Mouse (Mus musculus) kidney, adult 9 months (tissue): ENCODE results near the gene Map3k9.

Experiments used
- DNase-seq: peaks from one replicate; pipeline ENCODE4 v3.0.0; 2022

Map3k9 gene

DNA sequence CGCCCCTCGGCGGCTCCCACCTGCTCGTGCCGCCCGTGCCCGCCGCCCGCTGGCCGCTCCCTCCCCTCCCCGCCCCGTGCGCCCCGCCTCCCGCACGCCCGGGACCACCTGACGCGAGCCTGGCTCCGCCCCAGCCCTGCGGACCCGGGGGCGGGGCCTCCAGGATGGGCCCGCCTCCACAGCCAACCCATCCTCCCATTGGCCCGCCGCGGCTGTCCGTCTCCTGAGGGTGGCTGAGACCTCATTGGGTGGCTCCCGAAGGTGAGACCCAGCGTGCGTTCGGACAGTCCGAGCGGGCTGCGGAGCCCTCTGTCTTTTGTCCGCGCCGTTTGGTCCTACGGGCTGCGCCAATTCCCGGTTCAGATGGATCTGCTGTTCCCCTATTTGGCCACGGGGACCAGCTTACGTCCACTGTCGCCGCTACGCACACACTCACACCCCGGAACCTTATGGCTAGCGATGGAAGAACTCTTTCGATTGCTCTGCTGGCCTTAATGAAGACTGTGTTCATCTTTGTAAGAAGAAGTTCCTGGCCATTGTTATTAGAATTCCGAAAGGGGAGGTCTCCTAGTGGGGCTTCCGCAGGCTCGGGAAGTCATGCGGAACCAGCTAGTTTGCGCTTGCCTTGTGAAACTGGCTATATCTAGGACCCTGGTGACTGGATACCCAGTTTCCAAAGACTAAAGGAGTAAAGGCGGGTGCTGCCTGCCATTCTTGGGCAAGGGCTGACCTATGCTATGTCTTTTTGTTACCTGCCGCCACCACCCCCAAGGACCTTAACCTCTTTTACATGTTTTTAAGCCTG is at the start of gene Map3k9:
Map3k9 (minus strand) TSS at position 71 of the 805 bp plus-strand sequence.
- DNase-seq, result peak; percentile 97

DNA sequence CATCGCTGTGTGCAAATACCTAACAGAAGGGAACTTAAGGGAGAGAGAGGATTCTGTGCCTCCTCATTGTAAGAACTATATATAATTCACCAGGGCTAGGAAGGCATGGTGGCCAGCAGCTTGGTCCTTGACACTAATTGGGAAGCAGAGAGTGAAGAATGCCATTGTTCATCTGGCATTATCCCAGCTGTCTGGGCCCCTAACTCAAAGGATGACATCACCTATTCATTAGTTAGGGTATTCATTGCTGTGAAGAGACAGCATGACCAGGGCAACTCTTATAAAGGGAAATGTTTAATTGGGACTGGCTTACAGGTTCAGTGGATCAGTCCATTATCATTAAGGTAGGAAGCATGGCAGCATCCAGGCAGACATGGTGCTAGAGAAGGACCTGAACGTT is 47.4 kb upstream of the Map3k9 start:
- no peak for DNase-seq

DNA sequence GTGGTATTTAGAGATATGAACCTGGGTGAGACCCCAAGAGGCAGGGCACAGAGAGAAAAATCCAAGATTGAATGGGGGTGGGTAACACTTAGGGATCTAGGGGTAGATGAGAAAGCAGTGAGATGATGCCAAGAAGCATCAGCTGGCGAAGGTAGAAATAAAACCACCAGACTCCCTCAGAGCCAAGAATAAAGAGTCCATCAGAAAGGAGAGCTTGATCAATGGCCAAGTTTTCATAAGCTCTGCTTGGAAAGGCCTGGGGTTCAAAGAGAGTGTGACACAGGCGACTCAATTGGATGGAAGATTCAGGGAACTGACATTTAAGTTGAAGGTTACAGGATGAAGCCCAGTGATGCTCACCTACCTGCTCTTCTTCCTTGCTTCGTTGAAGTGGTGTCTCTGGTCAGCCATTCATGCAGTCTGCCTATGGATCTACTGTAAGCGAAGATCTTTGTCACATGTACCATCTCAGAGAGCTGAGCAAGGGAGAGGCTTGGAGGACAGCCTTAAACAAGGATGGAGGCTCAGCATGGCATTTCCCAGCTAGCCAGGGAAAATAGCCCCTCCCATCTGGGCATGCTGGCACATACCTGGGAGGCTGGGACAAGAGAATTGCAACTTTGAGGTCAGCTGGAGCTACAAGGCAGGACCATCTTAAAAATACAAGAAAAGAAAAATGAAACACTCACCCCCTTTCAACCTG is 42.0 kb upstream of the Map3k9 start:
- no peak for DNase-seq

DNA sequence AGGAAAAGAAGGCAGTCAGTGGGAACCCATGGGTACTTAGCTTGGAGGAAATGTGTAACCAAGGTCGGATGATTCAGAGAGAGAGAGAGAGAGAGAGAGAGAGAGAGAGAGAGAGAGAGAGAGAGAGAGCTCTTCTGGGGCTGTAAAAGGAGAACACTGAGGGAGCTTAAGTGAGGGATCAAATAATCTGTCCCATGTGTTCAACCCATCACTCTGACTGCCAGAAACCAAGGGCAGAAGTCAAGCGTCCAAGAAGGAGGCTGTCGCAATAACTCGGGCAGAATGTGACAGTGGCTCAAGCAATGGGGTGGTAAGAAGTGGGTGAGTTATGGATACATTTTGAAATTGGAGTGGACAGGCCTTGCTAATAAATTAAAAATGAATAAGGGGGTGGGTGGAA is 41.2 kb upstream of the Map3k9 start:
- no peak for DNase-seq

DNA sequence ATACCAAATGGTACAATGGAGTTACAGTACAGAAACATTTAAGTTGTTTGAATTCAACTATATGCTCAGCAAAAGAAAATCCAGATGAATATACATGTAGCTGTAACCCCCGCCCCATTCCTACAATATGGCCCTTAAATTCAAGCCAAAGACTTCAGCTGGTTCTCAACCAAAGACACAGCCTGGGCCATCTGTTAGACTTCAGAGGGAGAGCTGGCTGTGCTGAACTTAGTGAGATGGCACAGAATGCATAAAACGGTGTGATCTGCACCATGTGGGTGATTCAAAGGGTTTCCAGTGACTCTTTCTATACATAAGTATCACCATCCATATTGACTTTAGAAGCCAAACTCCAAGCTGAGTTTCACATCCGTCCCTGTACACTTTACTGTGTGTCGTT is 39.7 kb upstream of the Map3k9 start:
- DNase-seq, result no peak

DNA sequence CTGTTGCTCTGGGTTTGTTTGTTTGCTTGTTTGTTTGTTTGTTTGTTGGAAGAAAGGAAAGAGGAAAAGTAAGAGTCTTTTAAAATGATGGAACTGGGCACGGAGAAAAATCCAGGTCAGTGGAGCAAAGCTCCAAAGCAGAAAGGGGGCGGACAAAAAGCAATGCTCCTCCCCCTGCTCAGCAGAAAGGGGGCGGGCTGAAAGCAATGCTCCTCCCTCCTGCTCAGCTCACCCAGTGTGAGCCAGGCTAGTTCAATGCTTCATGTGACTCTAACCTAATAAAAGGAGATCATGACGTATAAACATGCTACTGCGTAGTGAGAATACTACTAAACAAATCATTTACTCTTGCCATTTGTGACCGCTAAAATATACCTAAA is 36.1 kb upstream of the Map3k9 start:
- peak; percentile 6 for DNase-seq

DNA sequence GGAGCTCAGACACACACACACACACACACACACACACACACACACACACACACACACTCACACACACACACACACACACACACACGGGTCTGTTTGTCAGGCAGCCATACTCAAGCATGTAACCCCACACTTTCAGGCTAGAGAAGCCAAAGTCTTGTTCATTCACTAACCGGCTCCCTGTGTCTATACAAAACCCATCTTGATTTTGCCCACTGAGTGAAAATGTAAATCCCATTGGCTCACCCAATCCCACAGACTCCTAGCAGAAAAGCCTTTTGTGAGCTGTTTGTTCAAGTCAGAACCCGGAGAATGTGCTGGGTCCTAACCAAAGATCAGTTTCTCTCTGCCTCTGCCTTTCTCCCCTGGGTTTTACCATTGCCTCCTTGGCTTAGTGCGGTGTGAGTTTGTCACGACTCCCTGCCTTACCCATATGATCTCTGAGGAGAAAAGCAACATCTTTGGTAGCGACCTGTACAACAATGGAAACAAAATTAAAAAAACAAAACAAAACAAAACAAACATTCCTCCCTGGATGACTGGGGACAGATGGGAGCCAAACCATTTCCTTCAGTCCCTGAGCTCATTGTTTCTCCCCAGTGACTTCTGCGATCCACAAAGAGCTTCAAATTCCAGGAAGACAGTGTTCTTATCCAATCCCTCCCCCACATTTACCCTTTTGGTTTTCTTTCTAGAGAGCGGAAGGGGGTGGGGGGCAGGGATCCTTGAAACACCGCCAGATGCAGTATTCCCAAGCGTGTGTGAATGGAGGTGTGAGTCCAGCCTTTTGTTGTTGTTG is 35.6 kb upstream of the Map3k9 start:
- DNase-seq, result peak; percentile 27

DNA sequence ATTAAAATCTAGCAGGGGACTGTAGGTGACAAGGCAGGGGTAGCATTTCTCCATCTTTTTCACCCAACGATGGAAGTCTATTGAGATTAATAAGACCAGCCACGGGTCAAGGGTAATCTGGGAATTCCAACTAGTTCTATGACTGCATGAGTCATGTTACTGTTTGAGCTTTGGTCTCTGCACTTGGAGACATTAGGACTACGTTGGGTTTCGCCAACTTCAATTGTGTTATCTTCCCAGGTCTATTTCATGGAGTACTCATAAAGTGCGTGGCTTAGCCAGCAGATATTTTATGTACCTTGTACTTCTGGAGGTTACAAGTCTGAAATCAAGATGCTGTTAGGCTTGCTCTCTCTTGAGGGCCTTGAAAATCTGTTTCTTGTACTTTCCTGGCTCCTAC is 33.8 kb upstream of the Map3k9 start:
- no peak for DNase-seq

DNA sequence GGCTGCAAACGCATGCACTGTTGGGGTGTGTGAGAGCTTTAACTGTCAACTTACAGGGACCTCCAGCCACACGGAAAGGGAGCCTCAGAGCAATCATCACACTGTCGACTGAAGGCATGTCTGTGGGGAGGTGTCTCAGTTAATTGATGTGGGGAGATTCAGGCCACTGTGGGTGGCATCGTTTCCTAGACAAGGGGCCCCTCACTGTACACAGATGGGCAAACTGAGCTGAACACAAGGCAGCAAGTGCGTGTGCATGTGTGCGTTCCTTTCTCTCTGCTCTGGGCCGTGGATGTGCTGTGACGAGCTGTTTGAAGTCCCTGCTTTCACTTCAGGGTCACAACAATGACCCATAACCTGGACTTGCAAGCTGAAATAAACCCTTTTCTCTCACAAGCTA is 29.4 kb upstream of the Map3k9 start:
- DNase-seq, result no peak

DNA sequence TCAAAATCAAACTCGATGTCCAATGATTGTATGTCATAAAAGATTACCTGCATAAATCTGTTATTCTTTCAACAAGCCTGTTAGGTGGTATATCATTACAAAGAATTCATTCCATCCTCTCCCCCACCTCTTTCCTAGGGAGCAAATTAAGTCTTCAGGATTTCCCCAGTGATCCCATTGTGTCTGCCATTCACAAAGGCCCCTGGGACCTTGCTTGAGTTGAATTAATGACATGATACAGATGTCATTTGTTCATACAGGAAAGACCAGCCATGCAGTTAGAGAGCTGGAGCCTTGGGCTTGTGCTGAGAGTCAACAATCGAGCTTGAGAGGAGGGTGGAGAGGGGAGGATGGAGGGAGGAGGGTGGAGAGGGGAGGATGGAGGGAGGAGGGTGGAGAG is 27.6 kb upstream of the Map3k9 start:
- DNase-seq, result no peak

DNA sequence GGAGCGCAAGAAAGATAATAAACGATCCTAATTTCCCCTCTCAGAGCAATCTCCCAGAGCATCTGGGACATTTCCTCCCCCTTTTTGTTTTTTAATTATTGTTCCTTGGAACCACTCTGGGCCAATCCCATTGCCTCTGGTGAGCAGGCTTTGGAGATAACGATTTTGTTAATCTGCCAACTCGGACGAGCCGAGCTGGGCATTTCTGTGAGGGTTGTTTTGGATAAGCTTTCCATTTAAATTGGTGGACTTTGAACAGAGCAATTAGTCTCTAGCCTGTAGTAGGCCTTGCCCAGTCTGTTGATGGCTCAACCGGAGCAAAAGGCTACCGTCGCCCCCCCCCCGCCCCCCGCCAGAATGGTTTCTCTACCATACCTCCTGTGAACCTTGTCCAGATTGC is 27.0 kb upstream of the Map3k9 start:
- peak; percentile 55 for DNase-seq

DNA sequence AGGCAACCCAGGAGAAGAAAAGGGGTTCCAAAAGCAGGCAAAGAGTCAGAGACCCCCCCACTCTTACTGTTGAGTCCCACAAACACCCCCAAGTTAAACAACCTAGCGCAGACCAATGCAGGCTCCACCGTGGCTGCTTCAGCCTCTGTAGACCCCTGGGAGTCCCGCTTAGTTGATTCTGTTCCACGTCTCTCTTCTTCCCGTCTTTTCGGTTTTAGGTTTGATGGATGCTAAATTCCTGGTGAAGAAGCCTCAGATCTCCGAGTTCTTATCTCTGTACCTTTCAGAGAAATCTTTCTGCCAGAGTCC is 26.5 kb upstream of the Map3k9 start:
- no peak for DNase-seq

DNA sequence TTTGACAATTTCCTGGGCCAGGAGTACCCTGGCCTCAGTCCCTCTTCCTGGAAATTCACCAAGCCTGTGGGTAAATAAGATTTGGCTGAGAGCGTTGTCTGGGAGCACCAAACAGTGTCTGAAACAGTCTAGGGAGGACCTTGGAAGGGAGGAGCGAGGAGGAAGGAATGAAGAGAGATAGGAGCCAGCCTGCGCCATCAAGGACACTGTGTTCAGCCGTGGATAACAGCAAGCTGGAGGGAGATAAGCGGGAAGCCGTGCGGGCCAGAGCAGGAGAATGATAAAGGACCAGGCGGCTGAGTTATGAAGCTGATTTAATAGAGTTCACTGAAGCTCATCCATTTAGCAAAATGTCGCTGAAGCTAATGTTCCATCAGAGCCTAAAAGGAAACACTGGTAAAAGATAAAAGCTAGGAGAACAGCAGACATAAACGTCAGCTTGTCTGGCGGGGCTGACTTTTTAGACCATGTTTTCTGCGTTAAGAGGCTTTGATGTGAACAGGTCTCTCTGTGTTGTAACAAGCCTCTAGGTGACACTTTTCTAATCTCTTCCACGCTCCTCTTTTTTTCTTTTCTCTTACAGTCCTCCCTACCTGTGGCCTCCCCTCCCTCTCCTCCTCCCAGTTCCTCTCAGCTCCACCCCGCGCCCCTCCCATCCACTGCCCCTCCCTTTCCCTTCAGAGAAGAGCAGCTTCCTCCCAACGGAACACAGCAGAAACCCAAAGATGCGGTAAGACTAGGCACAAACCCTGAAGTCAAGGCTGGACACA is 26.0 kb upstream of the Map3k9 start:
- peak; percentile 48 for DNase-seq

DNA sequence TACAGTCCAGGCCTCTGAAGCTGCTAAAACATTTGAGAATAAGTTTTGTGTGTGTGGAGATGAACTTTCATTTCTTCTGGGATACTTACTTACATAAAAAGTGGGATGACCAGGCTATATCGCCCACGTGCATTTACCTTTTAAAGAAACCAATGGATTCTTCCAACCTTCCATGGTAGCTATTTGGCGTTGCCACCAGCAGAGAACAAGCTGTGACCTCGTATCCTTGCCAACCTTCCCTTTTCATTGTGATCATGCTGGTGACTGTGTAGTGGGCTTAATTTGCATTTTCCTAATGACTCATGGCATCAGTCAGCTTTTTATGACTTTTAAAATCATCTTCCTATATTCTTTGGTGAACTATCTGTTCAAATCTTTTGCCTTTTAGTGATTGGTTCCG is 25.1 kb upstream of the Map3k9 start:
- no peak for DNase-seq

DNA sequence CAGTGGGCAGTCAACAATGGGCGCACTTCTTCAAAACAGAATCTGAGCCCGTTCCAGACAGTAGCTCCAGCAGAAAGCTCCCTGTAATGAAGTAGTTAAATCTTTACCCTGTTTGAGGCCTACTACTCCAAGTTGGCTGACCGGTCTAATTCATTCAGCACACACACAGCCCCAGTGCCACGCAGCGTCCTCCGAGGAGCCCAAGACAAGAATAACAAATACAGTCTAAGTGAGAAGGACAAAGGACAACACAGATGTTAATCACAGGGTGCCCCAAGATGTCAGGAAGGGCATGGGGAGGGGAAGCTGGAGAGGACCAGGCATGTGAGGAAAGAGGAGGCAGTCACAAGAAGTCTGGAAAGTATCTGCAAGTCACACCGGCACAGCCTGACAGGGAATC is 22.8 kb upstream of the Map3k9 start:
- peak; percentile 6 for DNase-seq

DNA sequence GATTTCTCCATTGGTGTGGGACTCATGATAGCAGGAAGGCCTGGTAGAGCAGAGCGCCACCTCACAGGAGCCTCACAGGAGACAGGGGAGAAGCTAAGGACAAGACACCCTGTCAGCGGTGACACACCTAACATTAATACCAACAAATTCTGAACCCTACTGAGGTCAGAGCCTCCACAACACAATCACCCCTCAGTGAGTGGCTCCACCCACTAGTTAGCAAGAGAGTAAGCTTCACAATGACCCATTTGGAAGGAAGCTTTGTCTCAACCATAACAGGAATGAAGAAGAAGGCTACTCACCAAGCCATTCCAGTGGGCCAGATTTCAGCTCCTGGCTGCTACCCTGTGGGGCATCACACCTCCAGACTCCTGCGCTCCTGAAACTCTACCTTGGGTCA is 22.0 kb upstream of the Map3k9 start:
- no peak for DNase-seq

DNA sequence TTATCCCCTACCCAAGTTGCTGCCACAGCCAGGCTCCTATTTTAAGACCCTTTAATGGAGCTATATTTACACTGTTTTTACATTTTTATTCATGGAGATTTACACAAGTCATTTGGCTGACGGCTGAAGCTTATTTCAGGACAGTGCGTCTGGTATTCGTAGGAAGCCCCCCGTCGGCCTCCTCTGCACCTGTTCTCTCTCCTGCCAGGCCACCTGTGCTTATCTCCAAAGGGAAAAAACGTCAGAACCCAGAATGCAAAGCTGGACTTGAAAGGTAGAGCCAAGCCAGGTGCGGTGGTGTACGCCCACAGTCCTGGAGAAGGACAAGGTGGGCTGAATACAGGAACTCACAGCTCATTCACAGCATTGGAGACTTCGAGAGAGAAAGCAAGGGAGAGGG is 20.2 kb upstream of the Map3k9 start:
- no peak for DNase-seq

DNA sequence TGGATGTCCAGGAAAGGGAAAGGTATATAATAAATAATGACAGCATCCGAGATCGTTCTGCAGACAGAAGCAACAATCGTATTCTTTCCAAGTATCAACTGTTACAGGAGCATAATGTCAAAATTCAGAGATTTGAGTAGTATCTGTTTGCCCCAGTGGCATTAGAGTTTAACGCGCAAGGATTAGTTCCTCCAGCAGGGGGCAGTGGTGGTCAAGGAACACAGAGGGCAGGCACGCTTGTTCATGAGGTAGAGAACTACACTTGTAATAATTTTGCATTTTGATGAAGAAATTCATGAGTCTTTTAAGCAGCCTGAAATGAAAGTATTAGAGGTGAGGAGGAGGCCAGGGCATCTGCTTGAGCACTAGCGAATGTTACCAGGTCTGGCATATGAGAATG is 15.6 kb upstream of the Map3k9 start:
- peak; percentile 80 for DNase-seq

DNA sequence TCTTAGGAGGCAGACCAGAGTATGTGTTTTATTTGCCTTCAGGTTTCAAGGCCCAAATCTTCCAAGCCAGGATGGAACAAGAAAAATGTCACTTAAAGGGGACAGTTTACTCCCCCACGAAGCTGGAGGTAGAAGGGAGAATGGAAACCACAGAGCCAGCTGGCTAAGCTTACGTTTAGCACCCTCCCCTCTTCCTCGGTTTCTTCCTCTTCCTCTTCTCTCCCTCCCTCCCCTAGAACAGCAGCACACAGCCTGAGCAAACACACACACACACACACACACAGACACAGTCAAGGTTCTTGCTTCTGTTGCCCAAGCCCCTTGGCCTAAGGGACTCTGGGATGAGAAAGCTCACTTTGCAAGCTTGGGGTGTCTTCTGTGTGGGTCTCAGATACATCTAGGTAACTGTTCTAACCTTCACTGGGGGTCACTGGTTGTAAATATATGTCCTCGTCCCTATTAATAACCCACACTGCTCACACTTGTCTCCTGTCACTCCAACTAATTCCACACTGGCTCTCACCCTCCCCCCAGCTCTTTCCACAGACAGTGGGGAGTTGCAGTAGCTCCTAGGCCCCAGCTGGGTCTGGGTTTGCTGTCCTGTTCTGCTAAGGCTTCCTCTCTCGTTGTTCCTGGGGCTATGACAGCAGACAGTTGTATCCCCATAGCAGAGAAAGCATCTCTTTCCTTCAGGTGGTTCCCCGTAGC is 11.7 kb upstream of the Map3k9 start:
- no peak for DNase-seq

DNA sequence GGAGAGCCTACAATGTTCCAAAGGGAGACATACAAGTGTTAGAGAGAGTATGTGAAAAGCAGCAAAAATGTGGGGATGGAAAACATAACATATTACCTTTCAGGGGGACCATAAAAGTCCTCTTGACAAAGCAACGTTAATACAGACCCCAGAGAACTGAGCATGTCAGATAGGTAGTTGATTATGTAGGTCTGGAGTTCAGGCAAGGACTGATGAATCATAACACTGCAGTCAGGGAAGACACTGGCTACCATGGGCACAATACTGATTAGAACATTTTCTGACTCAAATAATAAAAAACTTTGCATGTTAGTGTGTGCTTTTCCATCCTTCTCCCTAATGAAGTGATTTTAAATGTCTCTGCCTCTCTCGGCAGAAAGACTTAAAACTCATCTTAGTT is 8.5 kb upstream of the Map3k9 start:
- DNase-seq, result no peak

DNA sequence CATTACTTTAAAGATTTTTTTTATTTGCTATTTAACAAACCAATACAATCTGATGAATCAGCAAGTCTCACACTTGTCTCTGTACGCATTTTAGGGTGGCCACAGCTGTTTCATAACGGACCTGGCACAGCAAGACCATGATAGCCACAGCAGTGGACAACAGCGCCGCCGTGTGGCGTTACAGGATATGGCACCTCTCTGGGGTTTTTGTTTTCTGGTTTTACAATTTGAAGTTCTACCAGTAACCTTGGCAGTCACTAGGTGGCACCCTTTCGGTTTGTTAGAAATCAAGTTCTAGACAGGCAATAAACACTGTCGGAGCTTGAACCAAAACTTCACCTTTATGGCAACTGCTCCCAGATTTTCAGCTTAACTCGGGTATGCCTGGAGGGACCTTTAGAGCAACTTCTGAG is 7.7 kb upstream of the Map3k9 start:
- peak; percentile 98 for DNase-seq

DNA sequence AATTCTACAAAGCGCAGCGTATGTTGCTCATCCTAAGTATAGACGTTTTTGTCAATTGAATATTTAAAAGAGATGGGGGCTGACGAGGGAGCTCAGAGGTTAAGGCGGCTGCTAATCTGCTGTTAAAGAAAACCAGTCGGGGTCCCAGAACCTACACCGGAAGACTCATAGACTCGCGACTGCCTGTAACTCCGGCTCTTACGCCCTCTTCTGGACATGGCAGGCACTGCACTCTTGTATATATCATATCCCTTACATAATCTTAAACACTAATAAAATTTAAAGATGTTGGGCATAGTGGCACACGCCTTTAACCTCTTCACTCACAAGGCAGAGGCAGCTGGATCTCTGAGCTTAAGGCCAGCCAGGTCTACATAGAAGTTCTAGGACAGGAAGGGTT is 6.3 kb upstream of the Map3k9 start:
- no peak for DNase-seq

DNA sequence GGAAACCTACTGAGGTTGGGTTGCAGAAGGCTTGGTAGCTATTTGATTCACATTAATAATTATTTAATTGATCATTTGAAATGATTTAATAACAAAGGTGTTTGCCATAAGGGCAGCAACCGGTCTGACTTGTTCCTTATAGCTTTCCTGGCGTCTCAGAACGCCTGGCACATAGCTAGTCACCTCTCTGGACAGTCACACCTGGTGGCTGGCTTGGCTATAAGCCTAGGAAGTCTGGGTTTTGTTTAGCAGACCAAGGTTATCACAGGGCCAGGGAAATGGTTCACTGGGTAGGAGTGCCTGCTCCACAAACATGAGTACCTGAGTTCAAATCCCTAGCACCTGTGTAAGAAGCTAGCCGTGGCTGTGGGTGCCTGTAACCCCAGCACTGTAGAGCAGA is 2.3 kb upstream of the Map3k9 start:
- peak; percentile 38 for DNase-seq
